Mouse (Mus musculus) bone marrow macrophage, adult 2 months (primary cell): Measurements from ENCODE around the gene Rcbtb2. TPM values are rescaled to one million over a fixed set of nuclear protein-coding genes. Genes with fewer than 3 reads are reported as not detected.

Experiments
- H3K27ac ChIP-seq: 2 replicates; pipeline ENCODE4 v1.5.1; 2012; ENCODE audit warnings: low read depth, low read length; ENCODE audit not compliant: insufficient read depth
- H3K4me1 ChIP-seq: 2 replicates; pipeline ENCODE4 v1.6.1; 2012; ENCODE audit warnings: low read length; ENCODE audit not compliant: control insufficient read depth, insufficient read depth
- H3K4me3 ChIP-seq: 2 replicates; pipeline ENCODE4 v1.5.1; 2012; ENCODE audit warnings: mild to moderate bottlenecking, low read length, moderate library complexity; ENCODE audit not compliant: insufficient read depth
- CTCF ChIP-seq: IDR thresholded peaks from 2 replicates; pipeline ENCODE4 v1.5.1; 2012; ENCODE audit warnings: low read depth, mild to moderate bottlenecking, low read length, moderate library complexity
- POLR2A ChIP-seq: IDR thresholded peaks from 2 replicates; pipeline ENCODE4 v1.6.1; 2012; ENCODE audit warnings: mild to moderate bottlenecking, low read depth, low read length, borderline replicate concordance
- polyA plus RNA-seq: library from polyadenylated mRNA; stranded (reverse); fragments of >200 nt; gene quantifications from 2 replicates; pipeline ENCODE4 v1.2.4, GENCODE M21; 2012; ENCODE audit not compliant: missing spikeins, insufficient read depth, insufficient read length

The Rcbtb2 gene
- polyA plus RNA-seq, 1 experiment: 371 TPM

GRCm38 (mm10) chr14:73142896-73143709 lies 20.3 kb downstream of the Rcbtb2 start:
- no peak for TF ChIP-seq POLR2A
- TF ChIP-seq CTCF: no peak
- Histone ChIP-seq H3K4me3 (peak overlapping the region; percentile 61), H3K4me1 (peaks cover 38% of the 10 kb centered on the region), H3K27ac (peak overlapping the region; percentile 83)

DNA sequence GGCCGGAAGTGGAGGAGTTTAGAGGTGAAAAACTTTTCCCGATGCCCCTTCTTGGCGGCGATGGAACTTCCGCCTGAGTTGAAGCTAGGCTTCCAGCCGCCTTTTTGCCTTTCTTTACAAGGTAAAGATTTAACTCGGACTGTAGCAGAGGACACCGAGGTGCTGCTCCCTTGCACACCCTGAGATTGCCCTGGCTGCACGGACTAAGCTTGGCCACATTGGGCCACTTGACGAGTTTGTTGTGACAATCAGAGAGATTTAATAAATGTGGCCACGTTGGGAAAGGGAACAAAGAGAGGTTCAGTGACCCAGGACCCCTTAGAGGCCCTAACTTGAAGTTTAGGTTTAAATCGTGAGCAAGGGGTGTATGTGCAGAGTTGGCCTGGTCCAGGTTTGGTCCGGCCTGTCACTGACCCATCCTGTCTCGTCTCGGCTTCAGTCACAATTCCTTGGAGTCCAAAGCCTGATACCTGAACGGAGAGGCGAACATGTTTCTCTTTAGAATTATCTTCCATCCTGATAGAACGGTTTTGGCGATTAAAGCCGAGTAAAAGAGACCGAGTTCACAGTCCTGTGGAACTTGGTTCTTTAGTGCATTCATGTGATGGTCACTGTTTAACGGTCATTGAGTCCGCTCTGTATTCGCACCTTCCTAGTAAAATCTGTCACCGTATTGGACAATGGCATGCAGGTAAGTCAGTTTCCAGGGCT lies 21.0 kb downstream of the Rcbtb2 start:
- H3K4me1 ChIP-seq: peaks cover 36% of the 10 kb centered on the region

GRCm38 (mm10) chr14:73145531-73145930 lies 22.7 kb downstream of the Rcbtb2 start:
- no peak for TF ChIP-seq CTCF
- TF ChIP-seq POLR2A: no peak
- no peak overlapping the region for H3K27ac ChIP-seq
- H3K4me1 ChIP-seq: peaks cover 26% of the 10 kb centered on the region
- H3K4me3 ChIP-seq: no peak overlapping the region

More for the DNA sequence above, 21.0 kb downstream of the Rcbtb2 start:
- Histone ChIP-seq H3K4me3 (peak overlapping the region; percentile 61), H3K27ac (peak overlapping the region; percentile 83)
- no peak for TF ChIP-seq CTCF
- no peak for TF ChIP-seq POLR2A

DNA sequence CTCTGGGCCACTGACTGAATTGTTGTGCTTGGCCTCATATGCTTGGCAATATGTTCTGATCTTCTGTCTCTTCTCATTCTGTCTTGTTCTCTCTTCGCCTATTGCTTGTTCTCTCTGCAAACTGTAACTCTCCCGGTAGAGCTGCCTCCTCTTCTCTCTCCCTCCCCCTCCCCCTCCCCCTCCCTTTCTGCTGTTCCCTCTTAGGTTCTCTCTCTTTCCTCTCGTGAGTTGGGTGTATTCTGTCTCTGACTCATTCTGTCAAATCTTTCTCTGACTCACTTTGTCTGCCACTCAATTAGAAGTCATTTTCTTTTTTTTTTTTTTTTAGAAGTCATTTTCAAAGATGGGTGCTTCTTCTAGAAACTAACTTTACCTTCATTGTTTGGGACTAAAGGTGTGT lies 23.9 kb downstream of the Rcbtb2 start:
- TF ChIP-seq POLR2A (no peak), CTCF (no peak)
- 0 out of 2 replicates have a peak overlapping the region, but pooled peaks have one; percentile 11 for H3K27ac ChIP-seq
- no peak overlapping the region for H3K4me3 ChIP-seq
- H3K4me1 ChIP-seq: peaks cover 21% of the 10 kb centered on the region

GRCm38 (mm10) chr14:73148125-73148524 lies 25.3 kb downstream of the Rcbtb2 start:
- H3K4me3 ChIP-seq: no peak overlapping the region
- H3K4me1 ChIP-seq: peaks cover 19% of the 10 kb centered on the region
- TF ChIP-seq CTCF (no peak), POLR2A (no peak)
- H3K27ac ChIP-seq: no peak overlapping the region

- no peak for TF ChIP-seq POLR2A
- no peak for TF ChIP-seq CTCF
Measured at GRCm38 (mm10) chr14:73161303-73161702, 38.5 kb downstream of the Rcbtb2 start.

GRCm38 (mm10) chr14:73162192-73162800 lies 39.5 kb downstream of the Rcbtb2 start:
- Histone ChIP-seq H3K27ac (no peak overlapping the region), H3K4me3 (no peak overlapping the region), H3K4me1 (peaks cover 7% of the 10 kb centered on the region)
- no peak for TF ChIP-seq POLR2A
- TF ChIP-seq CTCF: no peak

More at GRCm38 (mm10) chr14:73161303-73161702, 38.5 kb downstream of the Rcbtb2 start:
- Histone ChIP-seq H3K4me3 (no peak overlapping the region), H3K4me1 (peaks cover 7% of the 10 kb centered on the region), H3K27ac (no peak overlapping the region)

DNA sequence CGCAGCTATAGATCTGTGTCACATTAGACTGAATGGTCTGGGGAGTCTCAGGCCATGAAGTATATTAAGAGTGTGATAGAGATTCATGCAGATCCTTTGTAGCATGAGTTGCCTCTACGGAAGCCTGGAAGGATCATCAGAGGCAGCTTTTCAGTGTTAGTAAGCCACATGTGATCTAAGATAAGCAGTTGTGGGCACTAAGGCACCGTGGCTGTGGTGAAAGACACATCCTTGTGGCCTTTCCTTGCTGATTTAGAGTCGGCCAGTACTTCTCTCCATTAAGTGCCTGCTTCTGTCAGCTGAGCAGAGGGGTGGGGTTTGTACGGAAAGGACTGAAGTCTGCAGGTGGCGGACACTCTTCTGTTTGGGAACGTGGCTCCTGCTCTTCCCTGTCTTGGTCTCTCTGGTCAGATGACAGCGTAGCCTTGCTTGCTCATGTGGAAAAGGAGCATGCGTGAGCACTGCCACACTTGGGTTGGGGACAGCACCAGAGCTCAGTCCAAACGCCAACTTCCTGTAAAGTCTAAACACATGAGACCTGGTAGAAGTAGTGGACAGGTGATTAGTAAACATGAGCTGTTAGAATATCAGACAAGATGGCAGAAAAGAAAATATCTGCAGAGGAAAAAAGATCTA lies 40.6 kb downstream of the Rcbtb2 start:
- no peak overlapping the region for H3K4me3 ChIP-seq
- no peak overlapping the region for H3K27ac ChIP-seq
- peaks cover 18% of the 10 kb centered on the region for H3K4me1 ChIP-seq
- no peak for TF ChIP-seq CTCF
- no peak for TF ChIP-seq POLR2A

GRCm38 (mm10) chr14:73165136-73165535 lies 42.3 kb downstream of the Rcbtb2 start:
- Histone ChIP-seq H3K27ac (no peak overlapping the region), H3K4me3 (no peak overlapping the region), H3K4me1 (peaks cover 28% of the 10 kb centered on the region)
- TF ChIP-seq POLR2A (no peak), CTCF (no peak)
